Mouse (Mus musculus) R1 (cell line): ENCODE results near the gene Rnps1.
"Not testable (repeated sequence)": the region's sequence is repeated elsewhere in the genome, so short reads cannot be mapped to it uniquely, and the experiment has no call there.

Experiments
- DNase-seq: peaks from one replicate; pipeline ENCODE4 v3.0.0-alpha.2; 2018; ENCODE audit warnings: low read depth, low spot score

Rnps1 gene

DNA sequence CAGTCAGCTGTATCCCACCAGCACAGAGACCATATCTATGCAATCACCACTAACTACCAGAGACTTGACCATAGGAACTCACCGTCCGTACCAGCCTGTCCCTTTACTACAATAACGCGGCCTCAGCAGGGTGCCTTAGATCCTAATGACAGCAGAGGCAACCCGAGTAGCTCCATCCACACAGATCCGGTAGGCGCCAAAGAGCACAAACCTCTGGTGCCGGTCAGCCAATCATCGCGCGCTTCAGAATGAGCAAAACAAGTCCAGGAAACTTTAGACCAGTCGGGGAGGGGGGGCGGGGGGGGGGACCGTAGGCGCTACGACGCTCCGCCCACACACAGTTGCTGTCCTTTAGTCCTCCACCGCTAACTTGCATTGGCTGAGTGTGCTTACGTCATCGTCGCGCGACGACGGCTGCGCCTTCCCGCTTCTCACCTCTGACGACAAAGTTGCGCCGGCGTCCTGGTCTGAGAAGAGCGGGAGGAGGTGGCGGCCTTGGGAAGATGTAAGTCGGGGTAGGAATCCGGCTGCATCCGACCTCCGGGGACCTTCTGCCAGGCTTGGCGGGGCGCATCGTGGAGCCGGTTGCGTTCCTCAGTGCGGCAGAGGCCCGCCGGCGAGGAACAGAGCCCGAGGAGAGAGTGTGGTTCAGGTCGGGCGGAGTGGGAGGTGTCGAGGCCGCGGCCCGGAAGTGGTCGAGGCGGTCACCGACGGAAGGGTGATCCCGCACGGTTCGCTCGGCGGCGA lies at the start of gene Rnps1:
Gene Rnps1 (plus strand): TSS at position 336 of the 747 bp plus-strand sequence.
- peak; percentile 99 for DNase-seq

DNA sequence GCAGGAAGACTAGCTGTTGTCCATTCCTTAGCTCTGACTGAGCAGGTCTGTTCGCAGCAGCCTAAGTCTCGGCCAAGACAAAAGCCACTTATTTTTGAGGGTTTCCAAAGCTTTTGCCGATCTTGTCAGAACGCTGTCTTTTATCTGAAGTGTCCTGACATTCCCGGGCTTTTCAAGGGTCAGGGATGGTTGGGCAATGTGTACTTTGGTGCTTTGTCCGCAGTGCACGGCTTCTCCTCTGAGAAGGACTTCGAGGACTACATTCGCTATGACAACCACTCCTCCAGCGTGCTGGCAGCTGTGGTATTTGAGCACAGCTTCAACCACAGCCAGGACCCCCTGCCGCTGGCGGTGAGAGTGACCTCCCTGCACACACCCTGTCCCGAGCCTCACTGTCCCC lies 48.5 kb upstream of the Rnps1 start:
- DNase-seq, result peak; percentile 32

DNA sequence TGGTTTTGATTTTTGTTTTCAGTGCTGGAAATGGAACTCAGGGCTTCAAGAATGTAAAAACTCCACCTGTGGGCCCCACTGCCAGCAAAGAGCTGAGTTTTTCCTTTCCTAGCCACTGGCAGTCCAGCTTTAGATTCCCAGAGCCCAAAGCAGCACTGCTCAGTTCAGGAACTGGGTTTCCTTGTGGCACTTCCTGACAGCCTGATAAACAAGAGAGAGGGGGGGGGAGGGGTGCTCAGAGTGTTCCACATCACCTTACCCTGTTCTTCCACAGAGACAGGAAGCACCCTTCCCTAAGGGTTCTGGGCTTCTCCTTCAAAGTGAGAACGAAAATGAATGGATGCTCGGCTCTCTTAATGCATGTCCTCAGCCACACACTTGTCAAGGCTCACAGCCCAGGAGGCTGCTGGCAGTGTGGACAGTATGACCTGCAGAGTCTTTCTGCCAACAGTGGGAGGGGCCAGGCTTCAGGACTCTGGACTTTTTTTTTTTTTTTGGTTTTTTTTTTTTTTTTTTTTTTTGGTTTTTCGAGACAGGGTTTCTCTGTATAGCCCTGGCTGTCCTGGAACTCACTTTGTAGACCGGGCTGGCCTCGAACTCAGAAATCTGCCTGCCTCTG lies 39.2 kb upstream of the Rnps1 start:
- no peak for DNase-seq

DNA sequence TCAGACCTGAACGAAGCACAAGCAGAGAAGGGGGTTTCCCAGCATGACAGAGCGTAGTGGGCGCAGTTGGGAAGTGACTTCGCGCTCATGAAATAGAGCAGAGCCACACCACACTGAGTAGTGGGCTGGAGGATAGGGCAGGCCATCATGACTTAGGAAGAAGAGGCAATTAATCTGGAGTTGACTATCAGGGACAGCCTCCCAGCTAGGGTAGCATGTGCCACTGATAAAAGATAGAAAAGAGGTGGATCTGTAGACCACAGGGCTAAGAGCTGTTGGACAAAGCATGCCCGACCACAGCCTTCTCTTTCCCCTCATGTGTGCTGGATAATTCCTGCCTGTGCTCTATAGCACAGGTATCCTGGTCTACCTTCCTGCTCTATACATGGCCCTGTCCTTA lies 38.5 kb upstream of the Rnps1 start:
- no peak for DNase-seq

DNA sequence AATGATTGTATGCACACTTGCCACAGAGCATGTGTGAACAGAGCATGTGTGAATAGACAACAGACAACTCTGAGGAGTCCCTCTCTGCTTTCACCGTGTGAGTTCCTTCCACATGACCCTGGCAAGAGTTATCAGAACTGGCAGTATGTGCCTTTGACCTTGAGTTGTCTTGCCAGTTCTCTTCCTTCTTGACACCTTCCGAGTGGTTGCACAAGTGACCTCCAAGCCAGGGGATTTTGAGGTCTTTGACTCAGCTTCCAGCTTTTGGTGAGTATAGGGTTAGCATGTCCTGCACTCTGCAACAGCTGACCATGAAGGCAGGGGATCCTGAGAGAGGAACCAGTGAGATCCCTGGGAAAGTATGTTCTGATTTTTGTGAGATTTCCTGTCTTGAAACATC lies 35.9 kb upstream of the Rnps1 start:
- no peak for DNase-seq

DNA sequence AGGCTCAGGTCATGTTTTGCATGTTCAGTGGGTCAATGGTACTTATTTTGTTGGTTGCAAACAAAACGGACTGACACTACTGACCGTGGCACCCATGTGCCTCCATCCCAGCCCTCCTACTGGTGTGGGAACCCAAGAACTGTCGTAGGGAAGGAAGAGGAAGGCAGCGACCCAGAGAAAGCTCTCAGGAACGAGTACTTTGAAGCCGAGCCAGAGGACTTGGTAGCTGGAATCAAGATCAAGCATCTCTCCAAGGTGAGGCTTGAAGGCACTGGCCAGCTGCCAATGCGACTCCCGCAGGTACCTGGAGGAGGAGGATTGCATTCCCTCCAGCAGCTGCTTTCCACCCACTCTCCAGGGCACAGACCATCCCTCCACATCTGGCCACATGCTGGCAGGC lies 30.6 kb upstream of the Rnps1 start:
- no peak for DNase-seq

DNA sequence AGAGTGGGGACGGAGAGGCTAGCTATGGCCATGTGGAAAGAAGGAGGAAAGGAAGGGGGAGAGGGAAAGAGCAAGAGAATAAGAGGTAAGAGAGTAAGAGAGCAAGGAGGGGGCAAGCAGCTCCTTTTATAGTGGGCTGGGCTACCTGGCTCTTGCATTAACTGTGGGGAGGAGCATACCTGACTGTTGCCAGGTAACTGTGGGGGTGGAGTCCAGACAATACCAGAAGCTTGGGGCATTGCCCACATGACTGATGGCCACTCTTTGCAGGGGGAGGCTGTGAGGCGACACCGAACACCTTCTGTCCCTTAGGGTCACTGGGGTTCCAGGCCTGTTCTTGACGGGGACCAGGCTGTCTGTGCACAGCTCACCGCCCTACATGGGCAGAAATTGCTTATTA lies 25.7 kb upstream of the Rnps1 start:
- no peak for DNase-seq

DNA sequence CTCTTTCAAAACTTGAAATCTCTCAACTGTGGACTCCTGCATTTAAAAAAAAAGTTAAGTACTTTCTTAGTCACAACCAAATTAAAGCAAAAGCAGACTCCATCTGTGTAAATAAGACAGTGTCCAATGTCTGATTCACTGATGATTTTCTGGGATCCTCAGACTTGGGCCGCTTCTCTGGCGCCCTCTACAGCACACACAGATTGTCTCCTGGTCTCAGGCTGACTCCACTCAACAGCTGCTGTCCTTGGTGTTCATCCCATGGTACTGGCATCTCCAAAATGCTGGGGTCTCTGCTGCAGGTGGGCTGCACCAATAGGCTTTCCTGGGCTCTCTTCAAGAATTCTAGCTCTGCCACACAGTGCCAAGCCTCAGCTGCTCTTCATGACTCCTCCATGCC lies 24.5 kb upstream of the Rnps1 start:
- DNase-seq, result peak; percentile 73

DNA sequence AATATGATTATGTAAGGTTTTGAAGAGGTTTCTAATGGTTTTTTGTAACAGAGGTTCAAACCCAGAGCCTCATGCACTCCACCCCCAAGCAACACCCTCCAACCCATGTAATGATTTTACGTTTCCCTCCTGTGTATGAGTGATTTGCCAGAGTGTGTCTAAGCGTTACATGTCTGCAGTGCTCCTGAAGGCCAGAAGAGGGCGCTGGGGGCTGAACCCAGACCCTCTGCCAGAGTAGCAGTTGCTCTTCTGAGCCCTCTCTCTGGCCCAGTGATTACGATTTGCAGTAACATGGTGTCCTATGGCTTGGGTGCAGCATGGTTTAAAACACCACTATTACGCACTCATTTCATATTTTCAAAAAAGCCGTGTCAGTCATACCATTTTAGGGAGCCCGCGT lies 23.2 kb upstream of the Rnps1 start:
- DNase-seq, result peak; percentile 58

DNA sequence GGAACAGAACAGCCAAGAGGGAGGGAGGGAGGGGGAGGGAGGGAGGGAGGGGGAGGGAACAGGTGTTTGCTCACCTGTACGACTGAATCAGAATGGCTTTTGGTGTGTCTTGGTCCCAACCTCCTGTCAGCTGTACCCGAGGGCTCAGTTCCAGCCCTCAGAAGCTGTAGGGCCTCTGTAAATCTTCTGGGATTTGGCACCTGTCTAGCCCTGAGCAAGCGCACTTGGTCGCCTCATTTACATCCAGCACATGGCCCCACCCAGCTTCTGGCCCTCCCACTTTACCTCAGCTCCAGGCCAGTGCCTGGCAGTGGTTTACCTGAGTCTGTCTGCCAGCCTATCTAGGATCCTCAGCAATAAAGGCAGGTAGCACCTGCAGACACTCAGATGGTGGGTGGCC lies 20.8 kb upstream of the Rnps1 start:
- DNase-seq, result no peak

DNA sequence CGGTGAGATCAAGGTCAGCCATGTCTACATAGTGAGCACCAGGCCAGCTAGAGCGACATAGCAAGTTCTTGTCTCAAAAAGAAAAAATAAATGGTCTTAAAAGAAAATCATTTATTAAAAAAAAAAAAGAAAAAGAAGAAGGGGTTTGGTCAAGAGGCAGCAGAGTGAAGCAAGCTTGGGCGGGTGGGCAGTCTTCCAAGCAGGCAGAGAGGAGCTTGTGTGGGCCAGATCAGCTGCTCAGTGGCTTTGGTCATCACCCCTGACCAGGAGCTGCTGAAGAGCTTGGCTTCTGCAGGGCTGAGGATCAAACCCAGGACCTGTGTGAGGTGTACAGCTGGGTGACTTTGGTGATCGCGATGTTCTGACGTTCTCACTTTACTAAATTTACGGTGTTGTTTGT lies 19.9 kb upstream of the Rnps1 start:
- DNase-seq, result no peak

DNA sequence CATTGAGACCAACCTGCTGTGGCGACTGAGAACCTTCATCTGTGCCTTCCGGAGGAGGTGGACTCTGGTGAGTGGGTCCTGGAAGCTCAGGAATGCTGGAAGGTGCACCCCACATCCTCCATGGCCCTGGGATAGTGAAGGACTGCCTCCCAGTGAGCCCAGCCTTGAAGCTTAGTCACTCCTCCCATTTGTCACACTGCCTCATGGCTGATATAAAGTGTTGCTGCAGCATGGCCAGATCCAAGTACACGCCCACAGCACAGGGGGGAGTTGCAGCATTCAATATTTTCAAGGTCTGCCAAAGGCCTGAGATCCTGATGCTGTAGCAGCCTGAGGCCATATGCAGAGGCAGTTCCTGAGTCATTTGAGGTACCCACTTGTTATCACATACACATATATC lies 12.0 kb upstream of the Rnps1 start:
- no peak for DNase-seq

DNA sequence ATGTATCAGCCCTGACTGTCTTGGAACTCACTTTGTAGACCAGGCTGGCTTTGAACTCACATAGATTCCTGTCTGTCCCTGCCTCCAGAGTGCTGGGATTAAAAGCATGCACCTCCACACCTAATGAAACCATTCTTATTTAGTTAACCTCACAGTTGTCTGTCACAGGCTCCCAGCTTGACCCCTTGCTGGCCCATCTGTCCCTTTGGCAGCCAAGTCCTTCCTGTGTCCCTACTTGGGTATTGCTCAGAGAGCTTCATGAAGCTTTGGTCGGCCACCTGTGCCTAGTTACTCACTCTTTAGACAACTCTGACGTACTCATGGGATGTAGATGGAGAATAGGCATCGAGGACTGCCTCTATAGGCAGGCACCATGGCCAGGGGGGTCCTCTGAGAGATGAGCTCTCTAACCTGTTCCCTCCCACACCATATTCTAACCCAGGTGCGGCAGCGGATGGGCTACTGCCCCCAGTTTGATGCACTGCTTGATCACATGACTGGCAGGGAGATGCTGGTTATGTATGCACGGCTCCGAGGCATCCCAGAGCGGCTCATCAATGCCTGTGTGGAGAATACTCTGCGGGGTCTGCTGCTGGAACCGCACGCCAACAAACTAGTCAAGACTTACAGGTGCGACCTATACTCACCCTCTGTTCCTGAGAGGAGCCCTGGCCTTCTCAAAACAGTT lies 7.1 kb upstream of the Rnps1 start:
- no peak for DNase-seq

DNA sequence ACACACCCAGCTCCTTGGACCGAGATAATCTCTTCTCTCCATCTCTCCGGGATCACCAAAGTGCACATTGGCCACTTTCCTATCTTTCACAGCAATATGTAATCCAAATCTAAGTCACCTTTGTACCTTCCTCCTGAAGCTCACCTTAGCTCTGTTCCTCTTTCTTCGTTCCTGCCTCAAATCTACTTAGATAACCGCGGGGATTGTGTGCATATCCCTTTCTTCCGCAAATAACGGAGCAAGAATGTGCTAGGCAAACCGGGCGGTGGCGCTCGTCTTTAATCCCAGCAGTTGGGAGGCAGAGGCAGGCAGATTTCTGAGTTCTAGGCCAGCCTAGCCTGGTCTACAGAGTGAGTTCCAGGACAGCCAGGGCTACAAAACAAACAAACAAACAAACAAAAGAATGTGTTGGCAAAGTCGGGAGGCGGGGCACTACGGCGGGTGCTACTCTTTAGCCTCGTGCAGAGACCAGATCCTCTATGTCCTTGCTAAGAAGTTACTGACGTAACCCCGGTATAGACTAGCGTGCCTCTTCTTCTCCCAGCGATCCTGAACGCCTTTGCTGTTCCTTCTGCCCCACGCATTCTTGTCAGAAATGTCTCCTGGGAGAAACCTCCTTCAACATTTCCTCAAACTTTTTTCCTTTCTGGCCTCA lies 681 bp upstream of the Rnps1 start:
- peak; percentile 54 for DNase-seq

DNA sequence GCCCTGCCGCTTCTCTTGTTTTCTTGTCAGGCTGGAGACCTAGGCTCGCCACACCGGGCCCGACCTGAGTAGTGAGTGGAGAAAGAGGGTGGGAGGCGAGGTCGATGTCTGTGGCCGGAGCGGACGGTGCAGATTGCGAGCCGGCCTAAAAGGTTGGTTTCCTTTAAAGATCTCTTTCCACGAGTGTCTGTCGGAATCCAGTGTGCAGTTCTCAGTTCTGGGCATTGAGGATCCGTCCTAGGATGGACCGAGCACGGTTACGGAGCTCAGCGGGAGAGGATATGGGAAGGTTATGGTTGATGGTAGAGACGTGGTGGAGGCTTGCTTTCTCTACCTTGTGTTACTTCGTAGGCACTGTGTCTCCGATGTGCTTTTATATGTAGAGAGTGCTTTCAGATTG lies 646 bp downstream of the Rnps1 start:
- no peak for DNase-seq

DNA sequence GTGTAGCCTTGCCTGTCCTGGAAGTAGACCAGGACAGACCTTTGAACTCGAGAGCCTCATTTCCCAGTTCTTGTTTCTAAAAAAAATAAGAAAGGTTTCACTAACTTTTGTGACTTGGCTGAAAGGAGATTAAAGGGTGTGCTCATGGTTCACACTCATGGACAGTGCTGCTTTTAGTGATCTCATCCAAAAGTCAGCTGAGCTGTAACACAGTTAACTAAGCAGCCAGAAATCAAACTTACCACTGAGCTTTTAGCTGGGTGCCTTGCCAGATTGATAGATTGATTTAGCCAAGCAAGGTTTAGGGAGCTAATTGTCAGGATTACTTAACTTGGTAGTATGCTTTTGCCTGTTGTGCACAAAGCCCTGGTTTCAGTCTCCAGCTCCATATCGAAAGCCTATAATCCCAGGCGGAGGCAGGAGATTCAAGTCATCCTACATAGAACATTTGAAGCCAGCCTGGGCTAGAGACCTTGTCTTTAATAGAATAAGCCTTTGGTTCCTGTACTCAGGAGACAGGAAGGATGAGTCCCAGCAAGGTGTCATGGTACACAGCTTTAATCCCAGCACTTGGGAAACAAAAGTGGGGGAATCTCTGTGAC lies 1.8 kb downstream of the Rnps1 start:
- no peak for DNase-seq

DNA sequence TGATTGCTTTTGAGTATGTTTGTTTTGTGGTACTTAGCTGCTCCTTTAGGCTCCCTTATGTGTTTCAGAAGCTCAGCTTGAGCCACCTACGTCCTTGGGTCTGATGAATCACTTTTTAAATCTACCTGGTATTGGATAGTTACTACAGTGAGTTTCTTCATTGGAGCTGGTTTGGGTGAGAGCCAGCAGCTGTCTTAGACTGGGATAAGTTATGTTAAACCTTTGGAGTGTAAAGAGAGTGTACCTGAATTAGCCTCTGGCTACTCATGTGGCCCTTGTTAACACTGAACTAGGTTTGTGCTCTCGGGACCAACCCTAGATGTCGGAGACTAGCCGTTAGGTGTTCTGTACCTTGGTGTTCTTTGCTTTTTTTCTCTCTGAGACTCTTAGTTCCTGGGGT lies 8.7 kb downstream of the Rnps1 start:
- no peak for DNase-seq

DNA sequence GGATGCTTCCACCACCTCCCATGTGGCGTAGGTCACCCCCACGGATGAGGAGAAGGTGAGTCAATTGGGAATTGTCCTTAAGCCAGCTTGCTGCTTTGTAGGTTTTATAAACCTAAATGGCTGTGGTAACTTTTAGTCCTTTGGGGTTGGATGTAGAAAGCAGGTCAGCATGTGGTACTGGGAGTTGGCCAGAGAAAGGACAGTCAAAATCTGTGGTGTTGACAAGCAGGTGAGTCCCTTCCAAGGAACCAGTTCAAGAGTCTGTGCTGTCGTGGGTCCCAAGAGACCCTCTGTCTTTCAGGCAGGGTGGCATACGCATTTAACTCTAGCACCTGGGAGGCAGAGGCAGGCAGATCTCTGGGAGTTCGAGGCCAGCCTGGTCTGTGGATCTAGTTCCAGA lies 10.1 kb downstream of the Rnps1 start:
- DNase-seq, result no peak

DNA sequence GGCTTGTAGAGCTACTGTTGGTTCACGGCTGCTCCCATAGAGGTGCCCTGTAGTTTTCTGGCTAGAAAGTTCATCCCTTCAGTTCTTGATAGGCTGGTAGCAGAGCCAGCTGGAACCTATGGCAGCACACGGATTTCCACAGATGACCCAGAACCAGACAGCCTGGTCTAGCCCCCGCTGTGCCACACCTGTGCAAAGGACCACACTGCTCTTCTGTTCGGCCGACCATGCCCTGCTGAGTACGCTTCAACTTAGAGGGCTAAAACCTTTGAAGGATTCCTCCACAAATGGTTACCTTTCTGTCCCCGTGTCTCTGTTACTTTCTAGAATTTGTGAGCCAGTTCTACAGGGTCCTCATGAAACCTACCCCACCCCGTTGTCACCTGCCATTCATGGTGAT lies 11.0 kb downstream of the Rnps1 start:
- not testable (repeated sequence) for DNase-seq

DNA sequence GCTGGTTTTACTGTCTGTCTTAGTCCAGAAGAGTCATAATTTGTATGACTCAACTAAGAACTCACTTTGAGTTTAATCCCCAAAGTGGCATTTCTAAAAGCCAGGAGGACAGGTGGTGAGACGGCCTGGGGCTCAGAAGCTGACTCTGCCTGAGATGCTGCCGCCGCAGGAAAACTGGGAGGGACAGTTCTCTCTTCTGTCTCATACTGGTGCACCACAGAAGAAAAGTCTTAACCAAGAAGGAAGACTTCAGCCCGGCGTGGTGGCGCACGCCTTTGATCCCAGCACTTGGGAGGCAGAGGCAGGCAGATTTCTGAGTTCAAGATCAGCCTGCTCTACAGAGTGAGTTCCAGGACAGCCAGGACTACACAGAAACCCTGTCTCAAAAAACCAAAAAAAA lies 11.5 kb downstream of the Rnps1 start:
- DNase-seq, result peak; percentile 23

DNA sequence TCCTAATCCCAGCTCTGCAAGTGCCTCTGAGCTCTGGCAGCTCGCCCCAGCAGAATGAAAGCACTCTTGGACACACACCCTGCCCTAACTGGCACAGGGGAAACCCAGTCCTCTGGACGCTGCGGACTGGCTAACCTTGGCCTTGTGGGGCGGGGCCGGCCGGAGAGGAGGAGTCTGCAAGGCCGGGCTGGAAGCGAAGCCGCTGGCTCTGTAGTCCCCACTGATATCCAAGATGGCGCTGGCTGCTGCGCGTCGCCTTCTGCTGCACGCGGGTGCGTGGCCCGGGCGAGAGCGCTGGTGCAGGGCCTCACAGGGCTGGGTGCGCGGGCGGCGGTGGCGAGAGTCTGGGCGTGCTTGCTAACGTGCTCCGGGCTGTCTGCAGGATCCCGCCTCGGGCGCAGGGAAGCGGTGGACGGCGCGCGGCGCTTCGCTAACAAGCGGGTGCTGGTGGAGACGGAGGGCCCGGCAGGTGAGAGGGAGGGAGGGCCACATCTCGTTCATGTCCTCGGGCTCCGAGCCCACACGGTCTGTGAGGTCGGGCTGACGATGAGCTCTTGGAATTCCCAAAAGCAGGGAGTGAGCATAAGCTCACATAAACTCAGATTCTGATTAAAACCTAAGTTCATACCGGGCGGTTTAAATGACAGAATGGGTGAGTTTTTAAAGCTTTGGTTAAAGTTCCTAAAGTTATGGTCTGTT lies 12.3 kb downstream of the Rnps1 start, which contains the start of gene Eci1:
Gene Eci1 (plus strand): TSS at position 171 of the 699 bp plus-strand sequence.
- peak; percentile 95 for DNase-seq
